Mouse (Mus musculus) heart, postnatal 4 days (tissue): ENCODE results near the gene Fgfr2. TPM values are rescaled to one million over a fixed set of nuclear protein-coding genes. Genes with fewer than 3 reads are reported as not detected.

ENCODE experiments used
- DNase-seq: peaks from one replicate; pipeline ENCODE4 v3.0.0; 2021
- total RNA-seq, 2 experiments: library from RNA; stranded (reverse); gene quantifications; 2 replicates each; pipeline ENCODE4 v1.2.3; 2021

Gene Fgfr2
- total RNA-seq, 2 experiments from 2014 or later = 10.2 to 10.6 TPM

DNA sequence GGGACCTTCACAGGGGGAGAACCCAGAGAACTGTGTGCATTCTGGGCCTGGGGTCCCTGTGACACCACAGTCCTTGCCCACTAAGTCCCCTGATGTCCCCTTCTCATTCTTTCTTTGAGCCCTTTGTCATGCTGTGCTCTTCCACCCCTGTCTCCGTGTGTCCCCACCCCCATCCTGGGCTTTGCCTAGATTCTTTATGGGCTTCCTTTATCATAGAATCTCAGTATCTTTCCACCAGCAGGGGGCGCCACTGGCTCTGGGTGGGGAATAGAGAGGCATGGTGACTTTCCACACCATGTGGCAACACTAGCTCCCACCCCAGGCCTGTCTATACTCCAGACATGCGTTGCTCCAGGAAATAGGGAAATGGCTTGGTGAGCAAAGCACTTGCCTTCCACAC, 466.6 kb downstream of the Fgfr2 start:
- peak; percentile 97 for DNase-seq

- peak; percentile 94 for DNase-seq
Measured at GRCm38 (mm10) chr7:132656075-132656474, 467.1 kb downstream of the Fgfr2 start.

GRCm38 (mm10) chr7:132654412-132654811, 468.7 kb downstream of the Fgfr2 start:
- no peak for DNase-seq

DNA sequence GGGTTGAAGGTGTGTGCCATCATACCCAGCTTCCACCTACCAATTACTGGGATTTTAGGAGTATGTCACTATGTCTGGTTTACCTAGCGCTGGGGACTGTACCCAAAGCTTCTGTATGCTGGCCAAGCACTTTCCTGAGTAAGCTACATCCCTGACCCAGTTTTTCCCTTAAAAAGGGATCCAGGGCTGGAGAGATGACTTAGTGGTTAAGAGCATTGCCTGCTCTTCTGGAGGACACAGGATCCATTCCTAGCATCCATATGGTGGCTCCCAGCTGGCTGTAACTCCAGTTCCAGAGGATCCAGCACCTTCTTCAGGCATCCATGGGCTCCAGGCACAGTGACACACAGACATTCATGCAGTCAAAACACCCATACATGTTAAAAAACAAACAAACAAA, 476.6 kb downstream of the Fgfr2 start:
- no peak for DNase-seq

- no peak for DNase-seq
Measured at GRCm38 (mm10) chr7:132644605-132645279, 478.4 kb downstream of the Fgfr2 start.

- DNase-seq = no peak
Measured at GRCm38 (mm10) chr7:132641606-132642005, 481.5 kb downstream of the Fgfr2 start.

GRCm38 (mm10) chr7:132640946-132641345, 482.2 kb downstream of the Fgfr2 start:
- DNase-seq = peak; percentile 46

GRCm38 (mm10) chr7:132638446-132639087, 484.6 kb downstream of the Fgfr2 start:
- DNase-seq = peak; percentile 57

DNA sequence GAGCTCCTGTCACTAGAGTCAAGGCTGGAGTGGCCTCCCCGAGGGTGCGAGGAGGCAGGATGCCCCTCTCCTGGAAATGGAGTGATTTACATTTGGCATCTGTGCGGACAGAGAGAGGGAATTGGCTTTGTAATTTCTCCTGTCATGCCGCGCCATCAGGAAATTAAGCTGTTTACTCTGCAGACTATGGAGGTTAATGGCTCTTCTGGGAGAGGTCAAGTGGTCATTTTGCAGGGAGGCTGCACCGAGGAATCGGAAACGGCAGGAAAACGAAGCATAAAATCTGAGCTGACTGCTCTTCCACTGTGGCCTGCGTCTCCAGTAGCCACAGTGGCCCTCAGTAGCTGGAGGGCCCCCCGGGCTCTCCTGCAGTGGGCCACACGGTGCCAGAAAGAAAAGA, 485.9 kb downstream of the Fgfr2 start:
- no peak for DNase-seq

- DNase-seq = no peak
Measured at GRCm38 (mm10) chr7:132631313-132631712, 491.8 kb downstream of the Fgfr2 start.

- peak; percentile 39 for DNase-seq
Measured at GRCm38 (mm10) chr7:132627448-132627847, 495.7 kb downstream of the Fgfr2 start.

DNA sequence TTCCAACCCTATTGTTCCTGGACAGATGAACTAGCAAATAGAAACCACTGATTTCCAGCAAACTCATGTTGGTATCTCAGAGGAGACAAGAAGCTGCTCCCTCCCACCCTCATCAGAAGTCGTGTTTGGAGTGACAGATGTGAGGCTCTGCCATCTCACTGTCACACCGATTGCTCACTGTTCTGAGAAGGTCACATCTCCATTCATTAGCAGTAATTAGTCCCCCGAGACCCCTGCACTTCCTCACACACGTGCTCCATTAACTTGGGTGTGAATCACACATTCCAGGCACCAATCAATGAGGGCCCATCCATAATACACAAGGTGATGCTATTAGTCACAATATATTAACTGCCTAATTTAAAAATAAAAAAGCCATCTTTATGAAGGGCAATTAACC, 497.0 kb downstream of the Fgfr2 start:
- DNase-seq = no peak

- DNase-seq = no peak
Measured at GRCm38 (mm10) chr7:132624161-132624560, 499.0 kb downstream of the Fgfr2 start.

DNA sequence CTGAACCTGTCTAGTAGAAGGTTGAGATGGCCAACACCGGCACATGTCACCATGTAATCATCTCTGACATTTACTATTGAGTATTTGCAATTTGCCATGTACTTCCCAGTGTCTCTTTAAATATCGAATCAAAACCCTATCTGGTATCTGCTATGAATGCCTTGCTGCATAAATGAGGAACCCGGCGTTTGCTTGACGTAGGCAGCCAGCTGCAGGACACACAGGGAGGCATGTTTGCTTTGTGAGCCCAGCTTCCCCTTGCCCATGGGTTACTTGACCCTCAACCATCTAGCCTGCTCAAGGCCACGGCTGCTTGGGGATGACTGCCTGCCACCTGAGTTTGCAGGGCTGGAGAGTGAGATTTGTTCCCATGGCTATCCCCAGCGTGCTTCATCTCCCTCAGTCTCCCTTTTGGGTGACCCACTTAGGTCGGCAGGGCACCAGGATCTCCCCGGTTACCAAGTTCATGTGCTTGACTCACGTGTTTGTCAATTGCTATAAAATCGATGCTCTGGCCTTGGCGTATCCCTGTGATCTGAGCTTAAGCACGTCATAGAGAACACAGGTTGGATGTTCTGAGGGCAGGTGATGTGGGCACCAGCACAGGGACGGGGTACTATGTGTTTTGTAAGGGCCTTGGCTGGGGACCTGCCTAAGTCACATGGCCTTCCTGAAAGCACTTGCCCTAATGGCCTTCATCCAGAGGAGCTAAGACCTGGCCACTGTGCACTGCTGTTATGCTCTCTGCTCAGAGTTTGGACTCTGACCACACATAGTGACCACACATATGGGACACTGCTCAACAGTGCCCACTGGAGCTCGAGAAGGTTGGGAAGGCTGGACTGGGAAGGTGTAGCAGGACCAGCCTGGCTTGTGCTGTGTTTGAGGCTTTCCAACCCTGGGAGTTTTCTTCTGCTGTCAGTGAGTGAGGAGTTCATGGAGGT, 502.9 kb downstream of the Fgfr2 start:
- DNase-seq = no peak

DNA sequence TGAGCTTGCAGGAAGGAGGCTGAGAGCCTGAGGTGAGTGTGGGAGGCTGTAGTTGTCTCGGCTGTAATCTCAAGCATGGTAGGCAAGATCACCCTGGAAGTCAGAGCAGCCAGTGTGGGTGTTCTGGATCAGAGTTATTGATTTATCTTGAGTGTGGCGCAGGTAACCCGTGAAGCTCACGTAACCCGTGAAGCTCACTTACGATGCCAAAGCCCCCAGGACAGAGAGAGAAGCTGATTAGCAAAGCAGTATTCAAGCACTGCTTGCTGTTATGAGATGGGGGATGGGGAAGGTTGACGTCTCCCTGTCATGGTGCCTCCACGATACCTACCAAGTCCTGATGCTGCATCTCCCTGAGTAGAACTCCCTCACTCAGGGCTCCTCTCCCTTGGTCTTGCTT, 503.6 kb downstream of the Fgfr2 start:
- no peak for DNase-seq

DNA sequence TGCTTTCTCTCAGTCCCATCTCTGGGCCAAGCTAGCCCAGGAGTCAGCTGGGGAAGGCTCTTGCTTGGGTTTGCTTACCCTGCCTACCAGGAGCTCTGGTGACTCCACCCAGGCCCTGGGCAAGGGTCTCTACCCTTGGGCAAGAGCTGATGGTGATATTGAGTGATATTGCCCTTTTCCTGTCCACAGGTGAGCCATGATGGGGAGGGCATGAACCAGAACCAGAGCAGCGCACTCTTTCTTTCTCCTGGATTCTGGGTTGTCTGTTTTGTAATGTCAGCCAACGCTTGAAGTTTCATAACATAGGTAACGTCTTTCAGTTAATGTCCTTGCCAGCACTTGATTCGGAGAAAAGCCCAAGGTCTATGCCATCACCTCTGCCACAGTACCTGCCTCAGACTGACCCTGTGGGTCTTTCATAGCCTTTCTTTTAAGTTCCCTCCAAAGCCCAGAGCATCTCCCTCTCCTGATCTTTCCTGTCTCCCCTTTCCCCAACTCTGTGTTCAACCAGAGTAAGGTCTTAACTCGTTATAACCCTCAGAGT, 506.1 kb downstream of the Fgfr2 start:
- DNase-seq = no peak

GRCm38 (mm10) chr7:132616391-132616790, 506.8 kb downstream of the Fgfr2 start:
- DNase-seq = no peak

DNA sequence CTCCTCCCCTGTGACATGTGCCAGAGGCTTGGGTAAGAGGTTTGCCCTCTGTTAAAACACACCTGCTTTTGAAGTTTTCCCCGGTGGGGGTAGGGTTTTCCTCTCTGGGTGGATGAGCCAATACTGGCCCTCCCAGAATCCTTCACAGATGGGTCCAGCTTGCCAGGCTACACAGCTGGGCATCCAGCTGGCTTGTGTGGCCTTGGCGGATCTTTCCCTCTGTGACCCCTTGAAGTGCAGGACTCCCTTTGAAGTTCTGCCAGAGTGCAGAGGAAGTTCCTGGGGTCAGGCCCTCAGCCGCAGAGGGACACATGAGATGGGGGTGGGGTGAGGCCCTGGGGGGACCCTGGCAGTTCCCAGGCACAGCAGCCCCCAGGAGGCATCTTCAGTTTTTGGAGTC, 507.8 kb downstream of the Fgfr2 start:
- DNase-seq = no peak

GRCm38 (mm10) chr7:132611530-132611929, 511.6 kb downstream of the Fgfr2 start:
- no peak for DNase-seq

DNA sequence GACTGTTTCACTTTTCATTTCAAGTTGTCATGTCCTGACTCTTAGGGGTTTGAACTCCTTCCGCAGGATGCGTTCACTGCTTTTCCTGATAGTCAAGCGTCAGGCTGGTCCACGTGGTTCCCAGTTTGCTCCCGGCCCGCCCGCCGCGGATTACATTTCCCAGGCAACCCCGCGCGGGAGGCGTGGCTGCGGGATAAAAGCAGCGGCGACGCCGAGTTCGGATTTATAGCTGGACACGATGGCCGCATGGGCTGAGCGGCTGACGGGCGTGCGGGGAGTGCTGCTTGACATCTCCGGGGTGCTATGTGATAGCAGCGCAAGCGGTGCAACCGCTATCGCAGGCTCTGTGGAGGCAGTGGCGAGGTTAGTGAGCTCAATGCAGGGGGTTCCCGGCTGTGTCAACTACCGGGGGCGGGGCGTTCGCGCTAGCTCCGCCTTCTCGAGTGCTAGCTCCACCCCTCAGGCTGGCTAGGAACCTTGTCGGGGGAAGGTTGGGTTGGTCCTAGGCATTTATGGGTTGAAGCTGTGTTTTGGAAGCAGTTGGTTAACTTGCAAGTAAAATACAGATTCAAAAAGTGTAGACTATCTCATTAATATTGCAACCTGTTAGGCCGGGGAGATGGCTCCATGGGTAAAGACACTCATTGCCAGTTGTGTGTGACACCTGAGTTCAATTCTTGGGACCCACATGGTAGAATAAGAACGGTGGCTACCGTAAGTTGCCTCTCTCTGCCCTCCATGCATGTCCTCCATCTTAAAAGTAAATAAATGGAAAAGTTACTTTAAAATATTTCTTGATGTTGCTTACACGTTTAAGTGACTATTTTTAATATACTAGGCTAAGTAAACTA, 512.5 kb downstream of the Fgfr2 start, which contains the start of gene Lhpp:
Gene Lhpp (plus strand): TSS at position 171 of the 851 bp plus-strand sequence.
- DNase-seq = peak; percentile 85

DNA sequence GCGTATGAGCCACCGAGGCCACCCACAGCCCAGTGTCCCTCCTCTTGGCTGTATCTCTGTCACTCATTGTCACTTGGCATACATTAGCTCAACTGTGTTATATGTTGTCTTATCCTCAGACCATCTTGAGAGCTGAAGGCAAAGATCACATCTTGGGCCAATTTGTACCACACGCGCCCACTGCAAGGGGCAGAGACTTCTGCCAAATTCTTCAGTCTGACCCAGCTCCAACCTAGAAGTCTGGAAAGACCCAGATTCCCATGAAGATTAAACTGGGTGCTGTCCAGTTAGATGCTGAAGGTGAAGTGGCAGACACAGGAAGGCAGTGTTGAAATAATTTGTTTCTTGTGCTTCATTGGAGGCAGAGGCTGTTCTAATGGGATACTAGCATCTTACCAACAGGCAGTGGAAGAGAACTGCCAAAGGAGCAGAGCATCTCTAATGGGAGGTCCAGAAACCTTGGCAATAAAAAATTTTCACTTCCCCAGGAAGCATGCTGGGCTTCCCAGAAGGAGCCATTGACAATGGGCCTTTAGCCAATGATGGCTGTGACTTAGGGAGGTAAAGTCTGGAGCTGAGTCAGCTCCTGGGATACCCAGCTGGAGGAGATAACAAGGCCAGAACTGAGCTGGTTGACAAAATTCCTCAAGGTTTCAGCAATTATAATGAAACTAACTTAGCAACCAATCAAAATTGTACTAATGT, 514.7 kb downstream of the Fgfr2 start:
- DNase-seq = no peak
